Mouse (Mus musculus) midbrain, postnatal 0 days (tissue): Measurements from ENCODE around the gene Dennd5a. TPM values are rescaled to one million over a fixed set of nuclear protein-coding genes. Genes with fewer than 3 reads are reported as not detected.

Experiments
- ATAC-seq: fragments of 200-750 bp; cut with Nextera tagmentation; 2 replicates; pipeline ENCODE4 v1.8.0; 2017; ENCODE audit warnings: moderate number of reproducible peaks, mild to moderate bottlenecking, moderate TSS enrichment, moderate library complexity; ENCODE audit not compliant: low FRiP score
- DNase-seq: peaks from one replicate; pipeline ENCODE4 v3.0.0-alpha.2; 2015; ENCODE audit warnings: low spot score
- H3K27ac ChIP-seq: fragments of 300-500 bp; sonication (generic); 2 replicates; pipeline ENCODE4 v1.5.1; 2014; ENCODE audit warnings: low read depth, mild to moderate bottlenecking, low read length, mixed read lengths
- H3K27me3 ChIP-seq: fragments of 300-500 bp; sonication (generic); 2 replicates; pipeline ENCODE4 v1.6.1; 2014; ENCODE audit warnings: low read length, control low read depth, mixed read lengths; ENCODE audit not compliant: insufficient read depth
- H3K36me3 ChIP-seq: fragments of 300-500 bp; sonication (generic); 2 replicates; pipeline ENCODE4 v1.6.1; 2014; ENCODE audit warnings: low read length, control low read depth, mixed read lengths; ENCODE audit not compliant: insufficient read depth
- H3K4me1 ChIP-seq: fragments of 300-500 bp; sonication (generic); 2 replicates; pipeline ENCODE4 v1.6.1; 2014; ENCODE audit warnings: mild to moderate bottlenecking, control low read depth, antibody characterized with exemption, low read length, mixed read lengths; ENCODE audit not compliant: insufficient read depth
- H3K4me2 ChIP-seq: fragments of 300-500 bp; sonication (generic); 2 replicates; pipeline ENCODE4 v1.6.1; 2014; ENCODE audit warnings: low read depth, mild to moderate bottlenecking, low read length, mixed read lengths; ENCODE audit not compliant: poor library complexity, severe bottlenecking
- H3K4me3 ChIP-seq: fragments of 300-500 bp; sonication (generic); 2 replicates; pipeline ENCODE4 v1.5.1; 2014; ENCODE audit warnings: low read depth, mild to moderate bottlenecking, low read length, moderate library complexity
- H3K9ac ChIP-seq: fragments of 300-500 bp; sonication (generic); replicated peaks from 2 replicates; pipeline ENCODE4 v1.6.1; 2014; ENCODE audit warnings: mild to moderate bottlenecking, low read length, moderate library complexity, mixed read lengths; ENCODE audit not compliant: poor library complexity, severe bottlenecking
- H3K9me3 ChIP-seq: fragments of 300-500 bp; sonication (generic); 2 replicates; pipeline ENCODE4 v1.6.1; 2016; ENCODE audit warnings: low read length, control low read depth
- CTCF ChIP-seq: IDR thresholded peaks from 2 replicates; pipeline ENCODE4 v1.5.1; 2016; ENCODE audit warnings: antibody characterized with exemption, mild to moderate bottlenecking
- WGBS: fragments of 180-500 bp; shearing (Covaris S2); extraction: QIAGEN DNeasy Blood & Tissue Kit; methylation state at CpG from one replicate; pipeline ENCODE4 v1.1.7; 2014; 5-methylcytosine and 5-hydroxymethylcytosine counted together
- polyA plus RNA-seq: library from polyadenylated mRNA; unstranded; fragments of >200 nt; fragmentation: Nextera tagmentation; extraction: Ambion mirVana; gene quantifications from 2 replicates; pipeline ENCODE4 v1.2.1, GENCODE M21; 2015
- total RNA-seq: library from RNA; depleted of rRNA; stranded (reverse); fragments of >200 nt; gene quantifications from 2 replicates; pipeline ENCODE4 v1.2.3, GENCODE M21; 2014; rRNA removed

Gene Dennd5a
- total and polyA plus RNA-seq, 2 experiments from 2014 or later: 28.7 to 185 TPM

DNA sequence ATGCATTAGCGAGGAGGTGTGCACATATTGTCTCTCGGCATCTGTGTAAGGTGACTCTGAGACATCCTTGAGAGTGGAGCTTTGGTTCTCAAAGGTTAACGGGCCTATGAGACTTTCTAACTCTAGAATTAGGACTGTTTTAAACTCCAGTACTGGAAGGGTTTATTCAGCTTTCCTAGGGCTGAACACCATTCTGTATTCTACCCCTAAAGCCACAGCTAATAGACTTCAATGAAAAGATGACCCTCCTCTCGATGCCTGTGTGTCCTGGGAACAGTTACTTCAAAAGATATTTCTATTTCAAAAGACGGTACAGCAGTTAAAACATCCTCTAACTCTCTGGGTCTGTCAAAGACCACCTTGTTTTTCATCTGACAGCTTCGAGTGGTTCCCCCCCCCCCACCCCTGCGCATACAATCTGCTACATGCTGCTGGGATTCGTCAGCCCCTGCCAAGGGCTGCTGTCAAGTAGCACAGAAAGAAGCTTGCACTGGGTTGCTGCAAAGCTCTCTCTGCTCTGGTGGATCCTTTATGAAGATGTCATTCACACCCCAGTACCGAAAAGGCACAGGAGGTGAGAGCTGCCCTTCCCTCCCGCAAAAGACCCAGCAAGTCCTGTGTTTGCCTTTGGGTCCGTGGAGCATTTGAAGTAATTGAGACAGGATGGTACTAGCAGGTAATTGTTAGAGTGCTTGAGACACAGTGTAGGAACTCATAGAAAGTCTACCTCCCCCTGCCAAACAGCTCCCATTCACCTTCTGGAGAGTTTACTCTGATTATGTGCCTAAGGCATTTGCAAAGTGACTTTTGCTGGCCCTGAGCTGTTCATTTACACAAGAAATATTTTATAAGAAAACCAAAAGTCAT, 111.2 kb downstream of the Dennd5a start:
- no peak overlapping the region for H3K4me3 ChIP-seq
- H3K4me1 ChIP-seq: peaks cover 2% of the 10 kb centered on the region; the same call in 1 of the 2 replicates
- TF ChIP-seq CTCF: no peak
- H3K27ac ChIP-seq: no peak overlapping the region
- no peaks in the 10 kb centered on the region for H3K36me3 ChIP-seq
- DNase-seq (peak; percentile 64), ATAC-seq (no peak; the same call in 1 of the 2 replicates)
- H3K9me3 ChIP-seq: no peaks in the 10 kb centered on the region
- 30% methylated on average over 11 of the region's 11 CpGs for WGBS
- no peak overlapping the region for H3K9ac ChIP-seq
- no peak overlapping the region for H3K4me2 ChIP-seq
- no peaks in the 10 kb centered on the region for H3K27me3 ChIP-seq

DNA sequence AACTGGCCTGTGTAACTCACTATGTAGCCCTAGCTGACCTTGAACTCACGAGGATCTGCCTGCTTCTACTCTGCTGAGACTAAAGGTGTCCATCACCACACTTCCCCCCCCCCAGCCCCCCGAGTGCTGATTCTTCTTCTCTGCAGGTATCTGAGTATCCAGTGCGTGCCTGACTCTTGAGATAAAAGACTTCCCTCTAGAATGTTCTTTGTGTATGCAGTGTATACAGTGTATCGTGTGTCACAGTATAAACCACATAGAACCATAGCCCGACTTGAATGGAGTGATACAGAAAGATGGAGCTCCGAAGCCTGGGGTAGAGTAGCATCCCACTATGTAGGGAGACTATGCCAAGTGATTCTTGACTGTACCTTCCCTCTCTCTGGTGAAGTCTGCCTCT, 116.2 kb downstream of the Dennd5a start:
- Histone ChIP-seq H3K4me1 (no peaks in the 10 kb centered on the region), H3K27ac (no peak overlapping the region), H3K36me3 (no peaks in the 10 kb centered on the region), H3K4me2 (no peak overlapping the region), H3K9me3 (no peaks in the 10 kb centered on the region), H3K27me3 (no peaks in the 10 kb centered on the region), H3K4me3 (no peak overlapping the region), H3K9ac (no peak overlapping the region)
- no peak for ATAC-seq
- no peak for DNase-seq
- TF ChIP-seq CTCF: no peak
- 88% methylated on average over 6 of the region's 6 CpGs for WGBS

Other genes with a start within 250 kb of the Dennd5a start
- gene BC051019, start 236.6 kb downstream of the Dennd5a start, total RNA-seq: 1.5 TPM in 1 of 2 replicates, not detected in the other
- gene BC051019, start 236.6 kb downstream of the Dennd5a start, polyA plus RNA-seq: 0.45 and 0.58 TPM in 2 replicates
- not detected in 2 replicates for gene Ascl3, start 228.7 kb downstream of the Dennd5a start, total RNA-seq
- 0.23 TPM in 1 of 2 replicates, not detected in the other for gene Ascl3, start 228.7 kb downstream of the Dennd5a start, polyA plus RNA-seq
- gene Tmem9b, start 207.6 kb downstream of the Dennd5a start, total RNA-seq: 316 and 407 TPM in 2 replicates
- gene Tmem9b, start 207.6 kb downstream of the Dennd5a start, polyA plus RNA-seq: 167 and 169 TPM in 2 replicates
- gene Nrip3, start 178.4 kb downstream of the Dennd5a start, total RNA-seq: 25.4 and 38.5 TPM in 2 replicates
- gene Nrip3, start 178.4 kb downstream of the Dennd5a start, polyA plus RNA-seq: 17.8 and 21.7 TPM in 2 replicates
- 3.0 and 4.3 TPM in 2 replicates for gene Scube2, start 94.8 kb downstream of the Dennd5a start, total RNA-seq
- gene Scube2, start 94.8 kb downstream of the Dennd5a start, polyA plus RNA-seq: 1.3 and 2.2 TPM in 2 replicates
- gene Tmem41b, start 26.5 kb upstream of the Dennd5a start, total RNA-seq: 65.0 and 66.0 TPM in 2 replicates
- gene Tmem41b, start 26.5 kb upstream of the Dennd5a start, polyA plus RNA-seq: 55.2 and 55.4 TPM in 2 replicates
- 88.2 and 103 TPM in 2 replicates for gene Ipo7, start 57.8 kb upstream of the Dennd5a start, total RNA-seq
- 26.9 and 27.5 TPM in 2 replicates for gene Ipo7, start 57.8 kb upstream of the Dennd5a start, polyA plus RNA-seq
- gene Zfp143, start 100.7 kb upstream of the Dennd5a start, total RNA-seq: 6.7 and 8.6 TPM in 2 replicates
- 4.9 and 5.8 TPM in 2 replicates for gene Zfp143, start 100.7 kb upstream of the Dennd5a start, polyA plus RNA-seq
- 4.1 and 5.1 TPM in 2 replicates for gene Wee1, start 161.6 kb upstream of the Dennd5a start, total RNA-seq
- gene Wee1, start 161.6 kb upstream of the Dennd5a start, polyA plus RNA-seq: 3.6 and 3.7 TPM in 2 replicates